8 mouse cellular contexts compared by ENCODE assay signal in genomic region chr6:125131302-125132156, GRCm38 (mm10). TPM values are rescaled to one million over a fixed set of nuclear protein-coding genes. Genes with fewer than 3 reads are reported as not detected.
DNase-seq lines count a peak whose midpoint lies in the region; ATAC-seq and TF ChIP-seq lines count a peak whose summit lies in the region.

Gene Nop2 (plus strand): TSS chr6:125131909.

- peak; percentile 97 for DNase-seq in MEL (ENCODE audit: low read depth, low spot score)
- DNase-seq in cerebellum, adult 18-20 months = peak; percentile 83 to 87
- peak; percentile 96 for DNase-seq in forebrain, postnatal 0 days
- DNase-seq in heart, postnatal 4 days = peak; percentile 91
- peak; percentile 85 for DNase-seq in layer of hippocampus, adult 9-11 months
- peak; percentile 93 for DNase-seq in lung, postnatal 10 days
- DNase-seq in ovary, postnatal 36 days (ENCODE audit: low spot score) = peak; percentile 86
- peak; percentile 87 for DNase-seq in thymus, postnatal 25 days

- no peak for TF ChIP-seq RAD21 in MEL (IDR thresholded peaks at IDR 0.05; ENCODE audit: low read depth, low read length)

- H3K27me3 ChIP-seq in MEL (ENCODE audit: control insufficient read depth in 1 of 2, insufficient read depth in 2 of 2, low read length in 2 of 2) = no peaks in the 10 kb centered on the region
- no peaks in the 10 kb centered on the region for H3K27me3 ChIP-seq in forebrain, postnatal 0 days (ENCODE audit: insufficient read depth, low read length)

- peak within 1 kb of the TSS; percentile 80 to 94 for H3K4me3 ChIP-seq in MEL (ENCODE audit: control insufficient read depth in 1 of 2, insufficient read depth in 1 of 2, low read depth in 2 of 2, low read length in 2 of 2)
- H3K4me3 ChIP-seq in forebrain, postnatal 0 days (ENCODE audit: low read depth, low read length) = peak within 1 kb of the TSS; percentile 88

- H3K4me2 ChIP-seq in forebrain, postnatal 0 days (ENCODE audit: low read depth) = peak within 1 kb of the TSS; percentile 84

- peaks cover 7 to 13% of the 10 kb centered on the region in 2 experiments; a peak in 2 of 4 replicates for H3K4me1 ChIP-seq in MEL (ENCODE audit: control insufficient read depth in 1 of 2, insufficient read depth in 2 of 2, low read length in 2 of 2)
- H3K4me1 ChIP-seq in forebrain, postnatal 0 days (ENCODE audit: insufficient read depth) = peaks cover 6% of the 10 kb centered on the region; the same call in 1 of the 2 replicates

- H3K9ac ChIP-seq in MEL (ENCODE audit: control insufficient read depth, low read depth, low read length, poor library complexity, severe bottlenecking) = peak within 1 kb of the TSS; percentile 97
- peak within 1 kb of the TSS; percentile 65 for H3K9ac ChIP-seq in forebrain, postnatal 0 days

- TF ChIP-seq EP300 in MEL (IDR thresholded peaks at IDR 0.05; ENCODE audit: low read depth in 1 of 2, low read length in 2 of 2) = no peak

- H3K9me3 ChIP-seq in MEL (replicated peaks; ENCODE audit: insufficient read depth, low read length) = no peaks in the 10 kb centered on the region
- H3K9me3 ChIP-seq in forebrain, postnatal 0 days (ENCODE audit: low read length) = no peaks in the 10 kb centered on the region

- H3K79me2 ChIP-seq in MEL (ENCODE audit: control insufficient read depth, insufficient read depth, low read length, poor library complexity) = peaks cover 43% of the 10 kb centered on the region

- H3K27ac ChIP-seq in MEL (ENCODE audit: control insufficient read depth, low read depth, low read length) = peak within 1 kb of the TSS; percentile 90
- peak within 1 kb of the TSS; percentile 51 for H3K27ac ChIP-seq in forebrain, postnatal 0 days (ENCODE audit: low read depth, low read length)

- TF ChIP-seq POLR2A in MEL (IDR thresholded peaks at IDR 0.05; ENCODE audit: control insufficient read depth in 1 of 2, insufficient read depth in 1 of 2, low read depth in 1 of 2, low read length in 2 of 2, poor library complexity in 1 of 2) = peak; percentile 80 to 92

- peak; percentile 97 for ATAC-seq in forebrain, postnatal 0 days

- no peak for TF ChIP-seq CTCF in MEL (IDR thresholded peaks at IDR 0.05 in 2 of 3, conservative IDR thresholded peaks at IDR 0.05 in 1 of 3; ENCODE audit: control insufficient read depth in 1 of 3, insufficient read depth in 1 of 3, low read depth in 2 of 3, low read length in 3 of 3, poor library complexity in 1 of 3, severe bottlenecking in 1 of 3)
- no peak for TF ChIP-seq CTCF in forebrain, postnatal 0 days (IDR thresholded peaks at IDR 0.05; ENCODE audit: low read depth)

- WGBS in forebrain, postnatal 0 days = under 1% methylated on average over 66 of the region's 66 CpGs

- H3K36me3 ChIP-seq in MEL (ENCODE audit: control insufficient read depth in 1 of 2, insufficient read depth in 2 of 2, low read length in 2 of 2) = peaks cover 23 to 25% of the 10 kb centered on the region in 2 experiments
- peaks cover 55% of the 10 kb centered on the region for H3K36me3 ChIP-seq in forebrain, postnatal 0 days (ENCODE audit: insufficient read depth)

TF ChIP-seq in MEL, 35 proteins besides CTCF, POLR2A, EP300 and RAD21:
- TF ChIP-seq ZMIZ1 (IDR thresholded peaks at IDR 0.05; ENCODE audit: low read depth, low read length) = peak; percentile 91
- TF ChIP-seq SMC3 (IDR thresholded peaks at IDR 0.05; ENCODE audit: low read depth, low read length) = peak; percentile 20
- peak in 1 of 2 experiments; percentile 76; a peak in 1 of 4 replicates for TF ChIP-seq USF2 (IDR thresholded peaks at IDR 0.05; ENCODE audit: borderline replicate concordance in 1 of 2, insufficient read depth in 1 of 2, low read depth in 1 of 2, low read length in 2 of 2)
- no peak for TF ChIP-seq JUND (IDR thresholded peaks at IDR 0.05; ENCODE audit: low read depth, low read length)
- peak; percentile 63 for TF ChIP-seq ETS1 (IDR thresholded peaks at IDR 0.05; ENCODE audit: low read depth, low read length)
- TF ChIP-seq NRF1 (IDR thresholded peaks at IDR 0.05; ENCODE audit: insufficient read depth, low read depth, low read length, poor library complexity, severe bottlenecking) = peak; percentile 73
- TF ChIP-seq SIN3A (IDR thresholded peaks at IDR 0.05; ENCODE audit: low read length) = peak; percentile 94
- no peak for TF ChIP-seq ZC3H11A (IDR thresholded peaks at IDR 0.05; ENCODE audit: low read depth, low read length)
- TF ChIP-seq MAX (IDR thresholded peaks at IDR 0.05; ENCODE audit: low read length) = peak; percentile 98
- TF ChIP-seq UBTF (IDR thresholded peaks at IDR 0.05; ENCODE audit: borderline replicate concordance, insufficient read depth, low read depth, low read length) = no peak
- peak; percentile 35; the same call in 1 of the 2 replicates for TF ChIP-seq KAT2A (conservative IDR thresholded peaks at IDR 0.05; ENCODE audit: low read depth, low read length)
- peak; percentile 96 for TF ChIP-seq USF1 (IDR thresholded peaks at IDR 0.05; ENCODE audit: low read depth, low read length)
- TF ChIP-seq POLR2AphosphoS2 (IDR thresholded peaks at IDR 0.05; ENCODE audit: low read length) = peak; percentile 97
- no peak for TF ChIP-seq MYB (IDR thresholded peaks at IDR 0.05; ENCODE audit: low read depth, low read length)
- peak; percentile 99 for TF ChIP-seq MXI1 (IDR thresholded peaks at IDR 0.05; ENCODE audit: low read depth, low read length)
- TF ChIP-seq POLR2AphosphoS5 (IDR thresholded peaks at IDR 0.05; ENCODE audit: borderline replicate concordance, low read depth, low read length) = peak; percentile 75; the same call in 1 of the 2 replicates
- peak; percentile 94 for TF ChIP-seq NELFE (IDR thresholded peaks at IDR 0.05; ENCODE audit: low read depth, low read length)
- 0 out of 2 replicates have a peak, but pooled peaks have one; percentile 31 for TF ChIP-seq MAZ (IDR thresholded peaks at IDR 0.05; ENCODE audit: low read depth, low read length)
- TF ChIP-seq MYC (IDR thresholded peaks at IDR 0.05; ENCODE audit: low read depth, low read length) = peak; percentile 90
- TF ChIP-seq CHD2 (IDR thresholded peaks at IDR 0.05; ENCODE audit: low read length) = peak; percentile 24
- TF ChIP-seq TCF12 (IDR thresholded peaks at IDR 0.05; ENCODE audit: low read depth, low read length) = peak; percentile 80
- TF ChIP-seq MEF2A (IDR thresholded peaks at IDR 0.05; ENCODE audit: extremely low read depth, insufficient replicate concordance, low read depth, low read length, poor library complexity, severe bottlenecking) = no peak
- 0 out of 2 replicates have a peak, but pooled peaks have one; percentile 46 for TF ChIP-seq ZKSCAN1 (IDR thresholded peaks at IDR 0.05; ENCODE audit: low read depth, low read length)
- no peak for TF ChIP-seq TAL1 (IDR thresholded peaks at IDR 0.05; ENCODE audit: low read length)
- TF ChIP-seq ELF1 (IDR thresholded peaks at IDR 0.05; ENCODE audit: low read depth, low read length) = peak; percentile 76
- TF ChIP-seq TBP (IDR thresholded peaks at IDR 0.05; ENCODE audit: low read depth, low read length) = peak; percentile 84
- TF ChIP-seq BHLHE40 (IDR thresholded peaks at IDR 0.05; ENCODE audit: borderline replicate concordance, low read depth, low read length) = peak; percentile 97
- no peak for TF ChIP-seq MAFK (IDR thresholded peaks at IDR 0.05; ENCODE audit: borderline replicate concordance, low read depth, low read length)
- TF ChIP-seq E2F4 (IDR thresholded peaks at IDR 0.05; ENCODE audit: borderline replicate concordance, low read depth, low read length) = no peak
- no peak for TF ChIP-seq GATA1 (IDR thresholded peaks at IDR 0.05; ENCODE audit: low read depth, low read length)
- TF ChIP-seq RCOR1 (IDR thresholded peaks at IDR 0.05; ENCODE audit: low read depth, low read length) = 0 out of 2 replicates have a peak, but pooled peaks have one; percentile 25
- TF ChIP-seq ZNF384 (IDR thresholded peaks at IDR 0.05; ENCODE audit: low read depth, low read length) = no peak
- no peak for TF ChIP-seq CHD1 (IDR thresholded peaks at IDR 0.05; ENCODE audit: low read depth, low read length)
- TF ChIP-seq HCFC1 (IDR thresholded peaks at IDR 0.05; ENCODE audit: low read depth, low read length) = peak; percentile 85
- no peak for TF ChIP-seq GABPA (IDR thresholded peaks at IDR 0.05; ENCODE audit: low read depth, low read length)
TF ChIP-seq in MEL: peak in this region for 23.

RNA-seq across cellular contexts. Expression of gene Nop2, which starts in this region (rescaled TPM):
- 210 and 263 TPM in 2 replicates for total RNA-seq in MEL (2012; rRNA removed)
- polyA plus RNA-seq in MEL (2012; ENCODE audit: insufficient read depth in 1 of 2, insufficient read length in 2 of 2, low read depth in 1 of 2, low replicate concordance in 2 of 2, missing spikeins in 1 of 2) = 100 to 1,000 TPM; 221 to 337 TPM
- 47.2 and 56.0 TPM in 2 replicates for total RNA-seq in forebrain, postnatal 0 days (2014; rRNA removed)
- polyA plus RNA-seq in forebrain, postnatal 0 days (2015; fragmentation: Nextera tagmentation; extraction: Ambion mirVana) = 39.6 and 43.5 TPM in 2 replicates
- 10 to 100 TPM; 24.4 to 25.3 TPM for total RNA-seq in heart, postnatal 4 days (2021)

Comparison
In these comparisons a context has a peak if more than half of its experiments do, and no peak if none do; other contexts are left out.
1. Peak in every context shown above with its lines: DNase-seq, ATAC-seq, H3K4me3 ChIP-seq and H3K27ac ChIP-seq.